Mouse (Mus musculus) left cerebral cortex, postnatal 25 days (tissue): ENCODE results near the gene Foxp4. TPM values are rescaled to one million over a fixed set of nuclear protein-coding genes. Genes with fewer than 3 reads are reported as not detected.
A peak's percentile ranks its signal among the peaks of the same experiment; 100 is the strongest.

ENCODE experiments used
- DNase-seq, 2 experiments: peaks; one replicate each; pipeline ENCODE4 v3.0.0; 2022; ENCODE audit warnings: low spot score in 2 of 2, mixed read lengths in 1 of 2
- intact Hi-C: fragments of 180-260 bp; cut with DNase I; formaldehyde crosslinking; loops from one replicate; pipeline ENCODE4 v1.15.1; 2025
- total RNA-seq, 2 experiments: library from RNA; stranded (reverse); gene quantifications; 2 replicates each; pipeline ENCODE4 v1.2.3; 2021

The Foxp4 gene
- total RNA-seq, 2 experiments from 2014 or later = 41.3 to 42.7 TPM

- no peak for DNase-seq
- intact Hi-C loops = no loop called here
Observed at GRCm38 (mm10) chr17:47901782-47902181, 22.7 kb downstream of the Foxp4 start.

DNA sequence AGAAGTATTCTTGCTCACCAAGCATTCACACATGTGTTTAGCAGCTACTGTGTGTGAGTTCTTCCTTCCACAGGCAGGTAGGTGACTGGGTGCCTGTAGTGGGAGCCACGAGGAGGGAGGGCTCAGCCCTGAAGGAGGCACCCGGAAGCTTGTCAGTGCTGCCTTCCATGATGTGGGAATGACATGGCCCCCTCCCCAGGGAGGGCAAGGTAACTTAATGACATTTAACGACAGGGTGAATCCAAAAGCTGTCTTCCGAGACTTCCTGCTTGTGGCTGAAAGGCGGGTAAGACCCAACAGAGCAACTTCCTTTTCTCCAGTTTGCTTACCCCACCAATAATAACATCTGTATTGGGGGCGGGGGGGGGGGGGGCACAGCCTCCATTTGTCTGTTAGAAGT is 23.7 kb downstream of the Foxp4 start:
- intact Hi-C loops = no loop called here

GRCm38 (mm10) chr17:47899156-47899555 is 25.3 kb downstream of the Foxp4 start:
- DNase-seq = no peak

More for the DNA sequence above, 23.7 kb downstream of the Foxp4 start:
- DNase-seq = no peak

DNA sequence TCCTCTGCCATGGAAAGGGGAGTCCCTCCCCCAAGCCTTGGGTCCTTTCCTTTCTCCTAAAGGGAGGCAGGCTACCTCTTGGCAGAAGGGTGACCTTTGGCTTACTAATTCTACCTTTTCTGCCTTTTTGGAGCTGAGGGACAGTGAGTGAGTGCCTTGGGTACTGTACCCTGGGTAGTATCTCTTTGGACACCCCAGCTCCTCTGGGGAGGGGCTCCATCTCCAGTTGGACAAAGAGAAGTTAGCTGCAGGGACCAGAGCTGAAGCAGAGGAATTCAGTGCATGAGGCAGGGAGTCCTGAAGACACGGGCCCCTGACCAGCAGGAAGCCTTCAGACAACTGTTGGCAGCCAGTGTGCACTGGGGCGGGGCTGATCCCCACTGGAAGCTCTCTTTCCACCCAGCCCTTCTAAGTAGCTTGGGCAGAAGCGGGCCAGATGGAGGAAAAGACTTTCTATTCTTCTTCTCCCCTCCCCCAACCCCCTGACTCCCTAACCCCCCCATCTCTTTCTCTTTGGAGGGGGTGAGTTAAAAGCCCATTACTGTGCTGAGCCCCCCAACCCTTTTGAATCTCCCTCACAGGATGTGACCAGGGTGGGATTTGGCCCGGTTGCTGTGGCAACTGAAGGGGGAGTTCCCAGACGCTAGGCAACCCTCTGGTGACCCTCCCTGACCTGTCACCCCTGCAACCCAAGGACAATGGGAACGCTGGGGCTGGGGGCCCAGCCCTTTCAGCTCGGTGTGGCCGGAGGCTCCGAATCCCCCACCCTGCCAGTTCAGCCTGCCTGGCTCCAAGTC is 26.3 kb downstream of the Foxp4 start:
- DNase-seq = no peak
- intact Hi-C loops = no loop called here

More at GRCm38 (mm10) chr17:47899156-47899555, 25.3 kb downstream of the Foxp4 start:
- intact Hi-C loops = no loop called here

DNA sequence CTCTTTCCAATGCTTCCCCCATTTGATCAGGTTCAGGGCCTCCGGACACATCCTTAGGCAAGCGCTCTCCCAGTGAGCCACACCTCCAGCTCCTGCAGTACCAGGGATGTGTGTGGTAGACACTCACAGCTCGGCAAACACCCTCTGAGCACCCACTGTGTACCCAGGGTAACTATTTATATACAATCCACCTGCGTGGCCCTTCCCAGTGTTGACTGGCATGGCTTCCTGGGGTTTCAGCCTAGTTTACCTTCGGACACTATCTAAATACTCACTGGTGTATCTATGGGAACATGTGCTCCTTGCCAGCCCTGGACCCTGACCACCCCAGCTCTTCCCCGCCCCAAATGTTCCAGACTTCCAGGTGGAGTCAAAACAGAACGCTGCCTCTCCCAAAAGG is 34.7 kb downstream of the Foxp4 start:
- DNase-seq = no peak
- intact Hi-C loops = no loop called here

- intact Hi-C loops = no loop called here
Observed at GRCm38 (mm10) chr17:47889267-47889666, 35.2 kb downstream of the Foxp4 start.

DNA sequence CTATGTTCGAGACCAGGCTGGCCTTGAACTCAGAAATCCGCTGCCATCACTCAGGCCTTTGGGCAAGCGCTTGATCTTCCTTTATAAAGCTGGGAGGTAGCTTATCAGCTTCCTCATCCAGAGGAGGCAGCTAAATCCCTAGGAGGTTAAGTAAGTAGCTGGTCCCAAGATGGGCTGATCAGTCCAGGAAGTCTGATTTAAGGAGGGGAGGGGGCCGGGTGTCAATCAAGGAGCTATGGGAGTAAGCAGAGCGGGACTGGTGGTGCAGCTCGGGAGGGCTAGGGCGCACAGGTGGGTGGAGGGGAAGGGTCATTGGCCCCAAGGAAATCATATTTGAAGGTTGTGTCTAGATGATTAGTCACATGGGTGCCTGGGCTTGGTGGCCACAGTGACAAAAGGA is 35.8 kb downstream of the Foxp4 start:
- DNase-seq = no peak
- intact Hi-C loops = no loop called here

More at GRCm38 (mm10) chr17:47889267-47889666, 35.2 kb downstream of the Foxp4 start:
- DNase-seq = no peak

DNA sequence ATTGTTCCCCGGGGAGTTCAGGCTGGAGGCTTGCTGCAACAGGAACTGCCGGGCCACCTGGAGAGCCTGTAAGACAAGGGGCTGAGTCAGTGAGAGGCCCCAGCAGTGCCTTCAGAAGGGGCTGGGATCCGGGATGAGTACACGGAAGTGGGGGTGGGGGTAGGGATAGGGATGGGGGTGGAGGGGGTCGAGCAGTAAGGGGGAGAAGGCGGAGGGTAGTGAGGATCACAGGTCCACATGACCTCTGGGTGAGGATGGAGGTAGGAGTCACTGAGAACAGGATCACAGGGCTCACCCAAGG is 36.3 kb downstream of the Foxp4 start:
- no peak for DNase-seq

GRCm38 (mm10) chr17:47887381-47888154 is 36.9 kb downstream of the Foxp4 start:
- intact Hi-C loops = no loop called here
- DNase-seq = no peak

More for the DNA sequence above, 36.3 kb downstream of the Foxp4 start:
- intact Hi-C loops = no loop called here

- intact Hi-C loops = no loop called here
- no peak for DNase-seq
Observed at GRCm38 (mm10) chr17:47883099-47883498, 41.3 kb downstream of the Foxp4 start.

- peak in 1 of 2 experiments; percentile 59 for DNase-seq
- intact Hi-C loops = no loop called here
Observed at GRCm38 (mm10) chr17:47881330-47881729, 43.1 kb downstream of the Foxp4 start.

DNA sequence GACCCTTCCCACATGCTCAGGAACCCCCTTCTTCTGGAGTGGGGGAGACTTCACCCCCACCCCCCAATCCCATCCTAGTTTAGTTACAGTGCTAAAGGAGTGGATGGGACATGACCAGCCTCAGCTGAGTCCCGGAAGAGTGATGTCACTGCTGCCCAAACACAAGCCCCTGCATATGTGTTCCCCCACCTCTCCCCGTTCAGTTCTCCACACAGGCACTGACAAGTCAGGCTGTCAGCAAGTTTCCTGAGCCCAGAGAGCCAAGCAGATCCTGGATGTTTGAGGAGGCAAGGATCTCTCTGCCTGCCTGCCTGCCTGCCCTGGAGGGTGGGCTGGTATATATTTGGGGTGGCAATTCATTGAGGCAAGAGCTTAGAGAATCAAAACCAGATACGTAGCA is 45.2 kb downstream of the Foxp4 start:
- DNase-seq = no peak
- intact Hi-C loops = loop anchor here (5.0 to 10.0 kb wide), 3 partner anchors 142 to 526 kb away; partner anchors contain the start of genes Nfya and Tfeb

- intact Hi-C loops = loop anchor here (5.0 to 10.0 kb wide), 3 partner anchors 141 to 526 kb away; partner anchors contain the start of genes Nfya and Tfeb
- peak; percentile 80 to 87 for DNase-seq
Observed at GRCm38 (mm10) chr17:47878378-47879089, 45.9 kb downstream of the Foxp4 start.

GRCm38 (mm10) chr17:47877715-47878377 is 46.6 kb downstream of the Foxp4 start:
- intact Hi-C loops = loop anchor here (5.0 to 10.0 kb wide), 3 partner anchors 141 to 527 kb away; partner anchors contain the start of genes Nfya and Tfeb
- DNase-seq = peak in 1 of 2 experiments; percentile 17

DNA sequence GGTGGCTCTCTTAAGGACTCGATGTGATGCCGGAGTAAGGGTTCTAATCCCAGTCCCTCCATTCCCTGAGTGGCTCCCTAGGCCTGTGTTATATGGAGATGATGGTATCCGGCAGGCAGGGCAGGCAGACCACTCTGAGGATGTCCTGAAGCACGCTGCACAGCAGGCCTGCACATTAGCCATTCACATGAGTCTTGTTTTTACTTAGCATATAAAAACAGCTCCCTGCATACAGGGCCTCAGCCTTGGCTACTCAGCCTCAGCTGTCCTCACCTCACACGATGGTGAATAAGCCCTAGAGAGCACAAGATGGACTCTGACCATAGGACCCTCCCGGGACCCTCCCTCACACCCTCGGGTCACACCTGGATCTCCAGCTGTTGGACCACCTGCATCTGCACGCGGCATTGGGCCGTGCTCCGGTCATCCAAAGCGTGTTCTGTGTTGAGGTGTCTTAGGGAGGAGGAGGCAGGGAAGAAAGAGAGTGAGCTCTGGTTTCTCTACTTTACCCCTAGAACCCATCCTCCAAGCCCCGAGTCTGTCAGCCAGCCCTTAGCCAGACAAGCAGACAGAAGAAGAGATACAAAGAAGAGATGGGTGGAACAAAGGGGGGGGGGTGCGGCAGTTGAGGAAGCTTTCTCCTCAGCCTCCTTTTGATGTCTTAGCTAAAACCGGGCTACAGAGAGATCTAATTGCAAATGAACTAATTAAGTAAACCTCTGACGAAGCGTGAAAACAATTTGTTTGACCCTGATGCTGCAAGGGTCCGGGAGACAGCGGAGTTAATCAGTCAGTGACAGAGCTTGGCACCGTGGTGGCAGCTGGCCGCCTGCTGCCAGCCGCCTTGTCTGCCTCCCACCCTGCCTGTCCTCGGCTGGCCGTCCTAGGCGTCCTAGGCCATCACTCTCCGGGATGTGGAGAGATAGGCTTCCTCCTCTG is 47.4 kb downstream of the Foxp4 start:
- no peak for DNase-seq
- intact Hi-C loops = loop anchor here (5.0 to 10.0 kb wide), 3 partner anchors 140 to 528 kb away; partner anchors contain the start of genes Nfya and Tfeb

DNA sequence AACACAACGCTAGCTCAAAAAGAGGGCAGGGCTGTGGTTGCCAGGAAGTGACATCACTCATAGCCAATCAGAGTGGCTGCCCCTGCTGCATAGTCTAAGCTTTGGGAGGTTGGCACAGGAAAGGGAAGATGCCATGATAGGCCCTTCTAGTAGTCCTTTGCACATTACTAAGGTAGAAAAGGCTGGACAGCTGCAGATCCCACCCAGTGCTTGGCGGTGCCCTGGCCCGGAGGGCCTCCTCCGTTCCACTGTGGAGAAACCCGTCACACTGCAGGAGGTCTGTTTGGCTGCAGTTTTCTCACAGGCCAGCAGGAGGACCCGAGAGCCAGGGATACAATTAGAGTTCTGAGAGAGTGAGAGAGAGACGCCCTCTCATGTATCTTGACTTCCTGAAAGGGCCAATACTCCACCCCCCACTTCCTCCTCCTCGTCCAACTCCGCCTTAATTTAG is 51.1 kb downstream of the Foxp4 start:
- peak; percentile 88 to 95 for DNase-seq
- intact Hi-C loops = loop anchor here (2.0 to 10.0 kb wide), 5 partner anchors 51 to 531 kb away; partner anchors contain the start of genes Foxp4 and Nfya

DNA sequence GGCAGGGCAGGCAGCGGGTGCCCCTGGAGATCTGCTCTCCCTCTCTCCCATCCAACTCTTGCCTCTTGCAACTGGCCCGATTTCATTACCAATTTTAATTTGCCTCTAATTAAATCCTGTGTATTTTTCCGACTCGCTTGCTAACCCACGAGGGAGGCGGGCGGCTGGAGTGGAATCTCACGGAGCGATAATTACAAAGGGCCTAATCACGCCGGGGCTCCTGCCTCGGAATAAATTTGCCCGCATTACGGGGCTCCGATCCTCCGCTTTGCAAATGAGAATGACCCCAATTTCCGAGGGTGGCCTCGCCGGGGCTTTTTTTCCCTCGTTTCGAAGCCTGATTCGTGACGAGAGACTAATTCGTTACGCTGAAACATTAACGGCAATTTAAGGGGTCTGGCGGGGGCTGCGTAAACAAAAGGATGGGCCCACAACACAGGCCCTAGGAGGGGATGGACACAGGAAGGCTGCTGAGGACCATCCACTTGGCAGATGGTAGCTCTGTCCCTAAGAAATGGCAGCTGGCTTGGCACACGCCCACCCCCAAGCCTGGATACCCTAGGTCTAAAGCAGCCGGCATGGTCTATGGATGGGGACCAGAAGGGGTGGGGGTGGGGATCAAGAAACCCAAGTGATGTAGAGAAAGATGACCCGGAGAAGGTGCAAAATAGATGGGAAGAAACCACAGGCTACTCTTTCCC is 52.0 kb downstream of the Foxp4 start:
- peak in 1 of 2 experiments; percentile 24 for DNase-seq
- intact Hi-C loops = loop anchor here (2.0 to 10.0 kb wide), 5 partner anchors 52 to 532 kb away; partner anchors contain the start of genes Foxp4 and Nfya
